Mouse (Mus musculus) lung, adult 2 months (tissue): ENCODE measurements around the gene Vps13c.

Experiments
- CTCF ChIP-seq: fragments of 200-500 bp; IDR thresholded peaks from 2 replicates; pipeline ENCODE4 v1.5.1; 2011; ENCODE audit warnings: mild to moderate bottlenecking, low read length, control low read depth; ENCODE audit not compliant: insufficient read depth
- POLR2A ChIP-seq: fragments of 200-500 bp; IDR thresholded peaks from 2 replicates; pipeline ENCODE4 v1.6.1; 2011; ENCODE audit warnings: low read depth, mild to moderate bottlenecking, control low read depth, low read length, borderline replicate concordance; ENCODE audit errors: extremely low read depth

DNA sequence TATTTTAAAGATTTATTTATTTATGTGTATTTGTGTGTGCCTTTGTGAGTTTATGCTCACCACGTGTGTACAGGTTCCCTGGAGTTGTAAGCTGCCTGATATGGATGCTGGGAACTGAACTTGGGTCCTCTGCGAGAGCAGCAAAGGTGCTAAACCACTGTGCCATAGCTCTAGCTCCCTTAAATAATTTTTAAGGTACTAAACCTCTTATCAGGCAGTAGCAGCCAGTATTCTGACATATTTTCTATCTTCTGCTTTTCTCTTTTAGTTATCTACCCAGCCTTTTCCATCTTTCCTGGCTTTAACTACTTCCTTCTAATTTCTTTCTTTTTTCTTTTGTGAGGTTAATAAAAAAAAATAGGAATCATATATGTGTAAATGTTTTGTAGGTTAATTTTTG lies 20.1 kb downstream of the Vps13c start:
- TF ChIP-seq CTCF (no peak), POLR2A (no peak)
